Mouse (Mus musculus) midbrain, embryonic 13.5 days (tissue): ENCODE data around the gene Eloa. TPM values are rescaled to one million over a fixed set of nuclear protein-coding genes. Genes with fewer than 3 reads are reported as not detected.

Experiments used
- ATAC-seq: fragments of 200-750 bp; cut with Nextera tagmentation; 2 replicates; pipeline ENCODE4 v1.8.0; 2017; ENCODE audit warnings: mild to moderate bottlenecking, moderate TSS enrichment, moderate library complexity
- H3K27ac ChIP-seq: fragments of 300-500 bp; sonication (generic); 2 replicates; pipeline ENCODE4 v1.5.1; 2015; ENCODE audit warnings: inconsistent platforms, mild to moderate bottlenecking, moderate library complexity
- H3K27me3 ChIP-seq: fragments of 300-500 bp; sonication (generic); 2 replicates; pipeline ENCODE4 v1.6.1; 2015; ENCODE audit warnings: mild to moderate bottlenecking, inconsistent platforms
- H3K36me3 ChIP-seq: fragments of 300-500 bp; sonication (generic); 2 replicates; pipeline ENCODE4 v1.6.1; 2015; ENCODE audit warnings: mild to moderate bottlenecking, inconsistent platforms
- H3K4me1 ChIP-seq: fragments of 300-500 bp; sonication (generic); replicated peaks from 2 replicates; pipeline ENCODE4 v1.6.1; 2015; ENCODE audit warnings: inconsistent platforms
- H3K4me2 ChIP-seq: fragments of 300-500 bp; sonication (generic); replicated peaks from 2 replicates; pipeline ENCODE4 v1.6.1; 2015; ENCODE audit warnings: moderate library complexity, mild to moderate bottlenecking, inconsistent platforms
- H3K4me3 ChIP-seq: fragments of 300-500 bp; sonication (generic); replicated peaks from 2 replicates; pipeline ENCODE4 v1.5.1; 2015; ENCODE audit warnings: mild to moderate bottlenecking, inconsistent platforms
- H3K9ac ChIP-seq: fragments of 300-500 bp; sonication (generic); replicated peaks from 2 replicates; pipeline ENCODE4 v1.6.1; 2015; ENCODE audit warnings: mild to moderate bottlenecking, inconsistent platforms
- H3K9me3 ChIP-seq: fragments of 300-500 bp; sonication (generic); 2 replicates; pipeline ENCODE4 v1.6.1; 2016; ENCODE audit warnings: mild to moderate bottlenecking, inconsistent platforms
- WGBS: fragments of 180-500 bp; shearing (Covaris S2); methylation state at CpG from one replicate; pipeline ENCODE4 v1.1.7; 2015; 5-methylcytosine and 5-hydroxymethylcytosine counted together
- polyA plus RNA-seq: library from polyadenylated mRNA; unstranded; fragments of >200 nt; fragmentation: Nextera tagmentation; extraction: Ambion mirVana; gene quantifications from 2 replicates; pipeline ENCODE4 v1.2.1, GENCODE M21; 2015

Eloa gene
- polyA plus RNA-seq, 1 experiment from 2014 or later, result 30.1 TPM

- H3K27ac ChIP-seq, result no peak overlapping the region
- H3K4me1 ChIP-seq, result peaks cover 23% of the 10 kb centered on the region
- H3K4me2 ChIP-seq, result peak overlapping the region; percentile 99
- no peaks in the 10 kb centered on the region for H3K27me3 ChIP-seq
- no peaks in the 10 kb centered on the region for H3K9me3 ChIP-seq
- peak overlapping the region; percentile 99 for H3K9ac ChIP-seq
- WGBS, result 5% methylated on average over 3 of the region's 3 CpGs
- H3K36me3 ChIP-seq, result peaks cover 40% of the 10 kb centered on the region
- no peak for ATAC-seq
- H3K4me3 ChIP-seq, result peak overlapping the region; percentile 99
These were observed 30.5 kb upstream of the Eloa start for GRCm38 (mm10) chr4:136052060-136052459.

GRCm38 (mm10) chr4:136050226-136050625 lies 28.7 kb upstream of the Eloa start:
- Histone ChIP-seq H3K4me1 (peaks cover 32% of the 10 kb centered on the region), H3K9ac (0 out of 2 replicates have a peak overlapping the region, but pooled peaks have one; percentile 19), H3K4me3 (no peak overlapping the region), H3K36me3 (peaks cover 55% of the 10 kb centered on the region), H3K27ac (no peak overlapping the region), H3K27me3 (no peaks in the 10 kb centered on the region), H3K9me3 (no peaks in the 10 kb centered on the region), H3K4me2 (no peak overlapping the region)
- ATAC-seq, result no peak
- 93% methylated on average over 6 of the region's 6 CpGs for WGBS

GRCm38 (mm10) chr4:136048291-136049032 lies 26.9 kb upstream of the Eloa start:
- Histone ChIP-seq H3K9ac (no peak overlapping the region), H3K27ac (no peak overlapping the region), H3K36me3 (peaks cover 67% of the 10 kb centered on the region), H3K4me3 (no peak overlapping the region), H3K4me2 (no peak overlapping the region), H3K4me1 (peaks cover 37% of the 10 kb centered on the region), H3K9me3 (no peaks in the 10 kb centered on the region), H3K27me3 (no peaks in the 10 kb centered on the region)
- 70% methylated on average over 4 of the region's 4 CpGs for WGBS
- ATAC-seq, result no peak

- H3K27me3 ChIP-seq, result no peaks in the 10 kb centered on the region
- WGBS, result 55% methylated on average over 4 of the region's 4 CpGs
- H3K9me3 ChIP-seq, result no peaks in the 10 kb centered on the region
- no peak overlapping the region for H3K4me2 ChIP-seq
- no peak overlapping the region for H3K9ac ChIP-seq
- H3K4me3 ChIP-seq, result no peak overlapping the region
- peaks cover 37% of the 10 kb centered on the region for H3K4me1 ChIP-seq
- H3K36me3 ChIP-seq, result peaks cover 69% of the 10 kb centered on the region
- H3K27ac ChIP-seq, result no peak overlapping the region
- ATAC-seq, result no peak
These were observed 26.1 kb upstream of the Eloa start for GRCm38 (mm10) chr4:136047626-136048025.

- 74% methylated on average over 6 of the region's 6 CpGs for WGBS
- Histone ChIP-seq H3K4me2 (no peak overlapping the region), H3K9me3 (no peaks in the 10 kb centered on the region), H3K4me1 (peaks cover 32% of the 10 kb centered on the region), H3K36me3 (peaks cover 69% of the 10 kb centered on the region), H3K27ac (no peak overlapping the region), H3K9ac (0 out of 2 replicates have a peak overlapping the region, but pooled peaks have one; percentile 4), H3K27me3 (no peaks in the 10 kb centered on the region), H3K4me3 (no peak overlapping the region)
- no peak for ATAC-seq
These were observed 25.3 kb upstream of the Eloa start for GRCm38 (mm10) chr4:136046888-136047287.

GRCm38 (mm10) chr4:136045091-136045490 lies 23.5 kb upstream of the Eloa start:
- no peak overlapping the region for H3K4me3 ChIP-seq
- H3K4me1 ChIP-seq, result peaks cover 14% of the 10 kb centered on the region; the same call in 1 of the 2 replicates
- H3K9ac ChIP-seq, result no peak overlapping the region
- ATAC-seq, result no peak
- H3K9me3 ChIP-seq, result no peaks in the 10 kb centered on the region
- 91% methylated on average over 5 of the region's 5 CpGs for WGBS
- H3K27ac ChIP-seq, result no peak overlapping the region
- H3K27me3 ChIP-seq, result no peaks in the 10 kb centered on the region
- H3K36me3 ChIP-seq, result peaks cover 53% of the 10 kb centered on the region
- no peak overlapping the region for H3K4me2 ChIP-seq

- peaks cover 41% of the 10 kb centered on the region for H3K36me3 ChIP-seq
- WGBS, result 67% methylated on average over 6 of the region's 6 CpGs
- no peaks in the 10 kb centered on the region for H3K9me3 ChIP-seq
- H3K4me3 ChIP-seq, result no peak overlapping the region
- H3K9ac ChIP-seq, result no peak overlapping the region
- H3K4me1 ChIP-seq, result peaks cover 14% of the 10 kb centered on the region; the same call in 1 of the 2 replicates
- no peak for ATAC-seq
- no peak overlapping the region for H3K4me2 ChIP-seq
- no peak overlapping the region; the same call in 1 of the 2 replicates for H3K27ac ChIP-seq
- H3K27me3 ChIP-seq, result no peaks in the 10 kb centered on the region
These were observed 22.3 kb upstream of the Eloa start for GRCm38 (mm10) chr4:136043784-136044400.

- H3K27me3 ChIP-seq, result no peaks in the 10 kb centered on the region
- no peak overlapping the region for H3K9ac ChIP-seq
- WGBS, result 70% methylated on average over 4 of the region's 4 CpGs
- H3K9me3 ChIP-seq, result no peaks in the 10 kb centered on the region
- H3K4me3 ChIP-seq, result no peak overlapping the region
- H3K36me3 ChIP-seq, result no peaks in the 10 kb centered on the region
- no peak overlapping the region for H3K4me2 ChIP-seq
- no peak for ATAC-seq
- peaks cover 16% of the 10 kb centered on the region for H3K4me1 ChIP-seq
- no peak overlapping the region for H3K27ac ChIP-seq
These were observed 13.5 kb upstream of the Eloa start for GRCm38 (mm10) chr4:136035078-136035477.

GRCm38 (mm10) chr4:136033231-136033630 lies 11.7 kb upstream of the Eloa start:
- 76% methylated on average over 1 of the region's 1 CpGs for WGBS
- H3K9ac ChIP-seq, result no peak overlapping the region
- H3K27ac ChIP-seq, result no peak overlapping the region
- peaks cover 16% of the 10 kb centered on the region for H3K4me1 ChIP-seq
- no peak overlapping the region for H3K4me2 ChIP-seq
- no peaks in the 10 kb centered on the region for H3K27me3 ChIP-seq
- H3K9me3 ChIP-seq, result no peaks in the 10 kb centered on the region
- ATAC-seq, result no peak
- H3K4me3 ChIP-seq, result no peak overlapping the region
- H3K36me3 ChIP-seq, result no peaks in the 10 kb centered on the region

- no peak overlapping the region for H3K4me3 ChIP-seq
- no peaks in the 10 kb centered on the region for H3K9me3 ChIP-seq
- H3K4me2 ChIP-seq, result no peak overlapping the region
- ATAC-seq, result peak; percentile 14; the same call in 1 of the 2 replicates
- WGBS, result 1% methylated on average over 8 of the region's 8 CpGs
- no peaks in the 10 kb centered on the region for H3K27me3 ChIP-seq
- H3K27ac ChIP-seq, result no peak overlapping the region; the same call in 1 of the 2 replicates
- H3K9ac ChIP-seq, result 0 out of 2 replicates have a peak overlapping the region, but pooled peaks have one; percentile 28
- H3K4me1 ChIP-seq, result peaks cover 16% of the 10 kb centered on the region
- no peaks in the 10 kb centered on the region for H3K36me3 ChIP-seq
These were observed 9.7 kb upstream of the Eloa start for GRCm38 (mm10) chr4:136030968-136031909.

GRCm38 (mm10) chr4:136028689-136029088 lies 7.1 kb upstream of the Eloa start:
- ATAC-seq, result no peak
- Histone ChIP-seq H3K9ac (no peak overlapping the region), H3K4me1 (peaks cover 16% of the 10 kb centered on the region), H3K36me3 (no peaks in the 10 kb centered on the region), H3K27me3 (no peaks in the 10 kb centered on the region), H3K4me3 (no peak overlapping the region), H3K4me2 (no peak overlapping the region), H3K27ac (no peak overlapping the region), H3K9me3 (no peaks in the 10 kb centered on the region)
- WGBS, result 87% methylated on average over 5 of the region's 5 CpGs
